Mouse (Mus musculus) cerebellum, adult (tissue): ENCODE data around the gene Tmem107.

ENCODE experiments used
- ATAC-seq: cut with Nextera tagmentation; 2 replicates; pipeline ENCODE4 v1.9.2; 2017; ENCODE audit warnings: mild to moderate bottlenecking, moderate library complexity, mixed read lengths; ENCODE audit not compliant: insufficient number of reproducible peaks, low FRiP score, low TSS enrichment

Gene Tmem107

DNA sequence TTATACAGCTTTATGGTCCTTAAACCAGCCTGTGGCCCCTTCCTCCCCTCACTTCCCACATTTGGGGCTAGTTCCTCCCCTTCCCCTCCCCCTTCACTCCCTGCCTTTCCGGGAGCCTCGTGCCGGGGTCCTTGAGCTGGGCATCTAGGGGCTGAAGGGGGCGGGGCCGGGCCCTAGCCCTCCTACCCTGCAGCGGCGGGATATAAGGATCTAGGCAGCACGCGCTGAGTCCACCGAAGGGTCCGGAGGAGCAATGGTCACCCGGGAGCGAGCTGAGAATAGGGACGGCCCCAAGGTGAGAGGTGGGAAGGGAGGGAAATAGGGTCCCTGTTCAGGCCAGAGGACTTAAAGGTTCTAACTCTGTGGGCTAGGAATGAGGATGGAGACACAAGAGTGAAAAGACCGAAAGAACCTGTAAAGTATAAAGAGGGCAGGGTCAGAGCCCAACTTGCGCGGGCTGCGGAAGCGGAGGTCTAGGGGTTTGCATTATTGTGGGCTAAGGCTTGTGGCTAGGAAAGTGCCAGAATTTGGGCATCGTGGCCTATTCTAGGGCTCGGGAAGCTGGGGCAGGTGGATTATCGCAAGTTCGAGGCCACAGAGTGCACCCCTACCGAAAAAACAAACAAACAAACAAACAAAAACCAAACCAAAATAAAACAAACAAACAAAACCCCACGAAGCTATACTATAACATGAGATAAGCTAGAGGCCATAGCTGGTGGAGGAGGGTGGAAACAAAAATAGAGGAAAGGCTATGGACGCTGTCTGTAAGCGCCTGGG, 49.8 kb downstream of the Tmem107 start, which contains the start of gene Hes7:
TSS of gene Hes7 (plus strand) at position 184 of the 780 bp plus-strand sequence.
- no peak for ATAC-seq

DNA sequence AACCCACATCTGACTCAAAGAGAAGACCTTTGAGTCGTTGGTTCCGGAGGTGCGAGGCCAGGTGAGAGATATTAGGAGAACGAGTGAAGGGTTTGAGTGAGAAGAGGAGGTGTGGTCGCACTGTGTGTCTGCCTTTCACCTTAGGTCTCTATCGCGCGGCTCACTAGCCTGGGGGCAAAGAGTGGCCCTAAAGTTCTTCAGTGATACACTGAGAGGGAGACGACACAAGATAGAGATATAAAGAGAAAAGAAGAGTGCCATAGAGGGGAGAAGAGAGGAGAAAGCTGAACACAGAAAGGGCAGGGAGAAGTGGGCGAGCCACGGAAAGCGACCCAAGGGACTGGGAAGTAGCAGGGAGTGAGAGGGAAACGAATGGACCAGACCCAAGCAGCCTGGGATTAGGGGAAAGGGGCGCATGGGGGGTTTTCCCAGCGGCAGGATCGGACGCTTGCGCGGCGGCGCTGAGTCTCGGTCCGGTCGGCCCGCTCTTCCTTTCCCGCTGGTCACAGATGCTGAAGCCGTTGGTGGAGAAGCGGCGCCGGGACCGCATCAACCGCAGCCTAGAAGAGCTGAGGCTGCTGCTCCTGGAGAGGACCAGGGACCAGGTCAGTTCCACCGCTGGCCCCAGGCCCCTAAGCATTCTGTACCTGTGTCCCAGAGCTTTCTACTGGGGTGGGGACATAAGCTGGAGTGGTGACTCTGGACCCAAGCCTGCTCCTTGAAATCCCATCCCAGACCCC, 50.6 kb downstream of the Tmem107 start:
- no peak for ATAC-seq

DNA sequence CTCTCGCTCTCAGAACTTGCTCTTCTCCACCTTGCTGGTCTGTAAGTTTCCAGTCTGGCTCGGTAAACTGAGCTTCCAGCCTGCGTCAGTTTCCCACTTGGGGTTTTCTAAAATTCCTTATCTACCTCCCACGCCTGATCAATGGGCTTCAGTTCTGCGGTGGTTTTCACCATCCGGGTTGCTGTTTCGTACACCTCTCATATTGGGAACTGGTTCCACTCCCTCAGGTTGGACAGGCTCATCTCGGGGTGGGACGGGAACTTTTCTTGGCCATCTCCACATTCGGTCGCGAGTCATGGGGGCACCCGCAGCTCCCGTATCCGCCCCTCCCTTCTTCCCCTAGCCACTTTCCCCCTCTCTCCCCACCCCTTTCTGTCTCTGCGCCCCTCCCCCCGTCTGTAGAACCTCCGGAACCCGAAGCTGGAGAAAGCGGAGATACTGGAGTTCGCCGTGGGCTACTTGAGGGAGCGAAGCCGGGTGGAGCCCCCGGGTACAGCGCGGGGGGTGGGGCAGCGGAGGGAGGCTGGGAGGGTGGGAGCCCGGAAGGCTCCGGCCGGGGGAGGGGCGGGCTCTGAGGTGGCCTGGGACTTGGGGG, 51.2 kb downstream of the Tmem107 start:
- no peak for ATAC-seq

DNA sequence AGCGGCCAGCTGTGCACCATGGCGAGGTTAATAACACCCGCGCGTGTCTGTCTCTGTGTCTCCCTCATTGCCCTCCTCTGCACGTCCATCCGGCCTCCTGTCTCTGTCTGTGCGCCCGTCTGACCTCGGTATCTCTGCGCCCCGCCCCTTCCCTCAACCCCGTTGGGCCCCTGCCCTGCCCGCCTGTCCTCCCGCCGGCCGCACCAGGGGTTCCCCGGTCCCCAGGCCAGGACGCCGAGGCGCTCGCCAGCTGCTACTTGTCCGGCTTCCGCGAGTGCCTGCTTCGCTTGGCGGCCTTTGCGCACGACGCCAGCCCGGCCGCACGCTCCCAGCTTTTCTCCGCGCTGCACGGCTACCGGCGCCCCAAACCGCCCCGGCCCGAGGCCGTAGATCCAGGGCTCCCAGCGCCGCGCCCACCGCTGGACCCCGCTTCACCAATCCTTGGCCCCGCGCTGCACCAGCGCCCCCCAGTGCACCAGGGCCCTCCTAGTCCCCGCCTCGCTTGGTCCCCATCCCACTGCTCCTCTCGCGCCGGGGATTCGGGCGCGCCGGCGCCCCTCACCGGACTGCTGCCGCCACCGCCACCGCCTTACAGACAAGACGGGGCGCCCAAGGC, 51.8 kb downstream of the Tmem107 start, which contains the start of gene 9130213A22Rik:
TSS of gene 9130213A22Rik (minus strand) at position 254 of the 616 bp plus-strand sequence.
- ATAC-seq = no peak
